19 mouse cellular contexts compared by ENCODE assay signal in genomic region chr5:138287861-138288260, GRCm38 (mm10). TPM values are rescaled to one million over a fixed set of nuclear protein-coding genes. Genes with fewer than 3 reads are reported as not detected.
DNase-seq lines count a peak whose midpoint lies in the region; ATAC-seq and TF ChIP-seq lines count a peak whose summit lies in the region.
"Had no signal": no experiment of that assay in that cellular context is flagged by ENCODE, and none has a peak within 500 bp of the region (broad histone marks: within the 10 kb centered on the region; RNA-seq: fewer than 3 reads in every experiment).

No protein-coding gene starts in this region.

- H3K27me3 ChIP-seq in forebrain, postnatal 0 days (ENCODE audit: insufficient read depth, low read length), result no peaks in the 10 kb centered on the region
- no peaks in the 10 kb centered on the region for H3K27me3 ChIP-seq in forebrain, embryonic 11.5 days (ENCODE audit: control insufficient read depth, insufficient read depth, low read length)
- H3K27me3 ChIP-seq in lung, postnatal 0 days (replicated peaks; ENCODE audit: insufficient read depth, low read length), result no peaks in the 10 kb centered on the region
- H3K27me3 ChIP-seq in forebrain, embryonic 14.5 days (replicated peaks; ENCODE audit: control insufficient read depth, insufficient read depth, low read length), result no peaks in the 10 kb centered on the region
- H3K27me3 ChIP-seq: limb, embryonic 15.5 days had no signal

- TF ChIP-seq CTCF in forebrain, postnatal 0 days (IDR thresholded peaks at IDR 0.05; ENCODE audit: low read depth), result 0 out of 2 replicates have a peak, but pooled peaks have one; percentile 16
- TF ChIP-seq CTCF in lung, postnatal 0 days (IDR thresholded peaks at IDR 0.05), result peak; percentile 40

- WGBS in forebrain, postnatal 0 days, result 76% methylated on average over 3 of the region's 3 CpGs
- 77% methylated on average over 3 of the region's 3 CpGs for WGBS in forebrain, embryonic 11.5 days
- WGBS in lung, postnatal 0 days, result 56% methylated on average over 3 of the region's 3 CpGs
- 67% methylated on average over 3 of the region's 3 CpGs for WGBS in forebrain, embryonic 14.5 days

- H3K27ac ChIP-seq in forebrain, postnatal 0 days (ENCODE audit: low read depth, low read length), result no peak overlapping the region
- no peak overlapping the region for H3K27ac ChIP-seq in forebrain, embryonic 11.5 days (ENCODE audit: low read depth, low read length)
- no peak overlapping the region for H3K27ac ChIP-seq in lung, postnatal 0 days (ENCODE audit: low read length)
- no peak overlapping the region for H3K27ac ChIP-seq in forebrain, embryonic 14.5 days (ENCODE audit: low read depth, low read length)
- H3K27ac ChIP-seq: limb, embryonic 15.5 days had no signal

- no peaks in the 10 kb centered on the region for H3K9me3 ChIP-seq in forebrain, postnatal 0 days (ENCODE audit: low read length)
- no peaks in the 10 kb centered on the region for H3K9me3 ChIP-seq in forebrain, embryonic 11.5 days (ENCODE audit: control insufficient read depth, low read length)
- H3K9me3 ChIP-seq in lung, postnatal 0 days (ENCODE audit: low read length), result no peaks in the 10 kb centered on the region
- no peaks in the 10 kb centered on the region for H3K9me3 ChIP-seq in forebrain, embryonic 14.5 days (replicated peaks; ENCODE audit: control insufficient read depth, low read length)
- H3K9me3 ChIP-seq: limb, embryonic 15.5 days had no signal

- no peak for DNase-seq in forebrain, postnatal 0 days
- no peak for DNase-seq in forebrain, embryonic 11.5 days (ENCODE audit: low spot score)
- DNase-seq in lung, postnatal 0 days (ENCODE audit: low spot score), result no peak
- no peak for DNase-seq in lung, adult 18-20 months
- DNase-seq in c-Kit-positive CD71-positive TER-119-positive erythroid progenitor cells, embryonic 14.5 days (ENCODE audit: low spot score), result peak; percentile 30
- DNase-seq in left cerebral cortex, adult 18-20 months (ENCODE audit: low spot score in 2 of 2), result no peak
- DNase-seq in forebrain, embryonic 14.5 days (ENCODE audit: low spot score), result no peak
- DNase-seq: cerebellum, adult 9-11 months; heart, adult 18-20 months; heart, postnatal 10 days; kidney, postnatal 36 days; lung, postnatal 36 days; midbrain, embryonic 14.5 days; retina, postnatal 1 day had no signal

- no peak for ATAC-seq in forebrain, postnatal 0 days
- no peak for ATAC-seq in forebrain, embryonic 11.5 days (replicated peaks; ENCODE audit: low FRiP score)
- no peak for ATAC-seq in lung, postnatal 0 days
- no peak for ATAC-seq in frontal cortex, adult (ENCODE audit: low TSS enrichment)
- ATAC-seq in forebrain, embryonic 14.5 days, result no peak

- no peak overlapping the region for H3K9ac ChIP-seq in forebrain, postnatal 0 days
- no peak overlapping the region for H3K9ac ChIP-seq in forebrain, embryonic 11.5 days (ENCODE audit: low read length)
- H3K9ac ChIP-seq in lung, postnatal 0 days (replicated peaks; ENCODE audit: low read depth), result no peak overlapping the region
- H3K9ac ChIP-seq in forebrain, embryonic 14.5 days (ENCODE audit: low read length), result no peak overlapping the region
- H3K9ac ChIP-seq: limb, embryonic 15.5 days had no signal

- H3K4me1 ChIP-seq in forebrain, postnatal 0 days (ENCODE audit: insufficient read depth), result no peaks in the 10 kb centered on the region
- no peaks in the 10 kb centered on the region for H3K4me1 ChIP-seq in forebrain, embryonic 11.5 days (replicated peaks; ENCODE audit: control insufficient read depth, insufficient read depth, low read length)
- H3K4me1 ChIP-seq in lung, postnatal 0 days (ENCODE audit: insufficient read depth, low read depth, low read length), result no peaks in the 10 kb centered on the region
- no peaks in the 10 kb centered on the region for H3K4me1 ChIP-seq in forebrain, embryonic 14.5 days (ENCODE audit: control insufficient read depth, insufficient read depth, low read length)
- H3K4me1 ChIP-seq: limb, embryonic 15.5 days had no signal

- no peak overlapping the region for H3K4me3 ChIP-seq in forebrain, postnatal 0 days (ENCODE audit: low read depth, low read length)
- H3K4me3 ChIP-seq in forebrain, embryonic 11.5 days (ENCODE audit: low read depth, low read length), result no peak overlapping the region
- no peak overlapping the region for H3K4me3 ChIP-seq in lung, postnatal 0 days (ENCODE audit: low read depth, low read length)
- no peak overlapping the region for H3K4me3 ChIP-seq in forebrain, embryonic 14.5 days (ENCODE audit: low read depth, low read length)
- H3K4me3 ChIP-seq: erythroblast, embryonic 14.5 days; limb, embryonic 15.5 days had no signal

- H3K36me3 ChIP-seq in forebrain, postnatal 0 days (ENCODE audit: insufficient read depth), result no peaks in the 10 kb centered on the region
- no peaks in the 10 kb centered on the region for H3K36me3 ChIP-seq in forebrain, embryonic 11.5 days (ENCODE audit: control insufficient read depth, insufficient read depth, low read length)
- no peaks in the 10 kb centered on the region for H3K36me3 ChIP-seq in lung, postnatal 0 days (ENCODE audit: insufficient read depth, low read length)
- H3K36me3 ChIP-seq in forebrain, embryonic 14.5 days (ENCODE audit: control insufficient read depth, insufficient read depth, low read length), result no peaks in the 10 kb centered on the region
- H3K36me3 ChIP-seq: limb, embryonic 15.5 days had no signal

- H3K4me2 ChIP-seq in forebrain, postnatal 0 days (ENCODE audit: low read depth), result no peak overlapping the region
- no peak overlapping the region for H3K4me2 ChIP-seq in forebrain, embryonic 11.5 days (ENCODE audit: low read depth, low read length, severe bottlenecking)
- no peak overlapping the region for H3K4me2 ChIP-seq in lung, postnatal 0 days (replicated peaks; ENCODE audit: low read depth, low read length)
- no peak overlapping the region for H3K4me2 ChIP-seq in forebrain, embryonic 14.5 days (ENCODE audit: low read length)
- H3K4me2 ChIP-seq: limb, embryonic 15.5 days had no signal

- TF ChIP-seq EP300 in lung, postnatal 0 days (IDR thresholded peaks at IDR 0.05), result no peak

RNA-seq across cellular contexts. Expression of gene Stag3, which starts 7.8 kb away (rescaled TPM):
- 12.0 and 16.9 TPM in 2 replicates for total RNA-seq in forebrain, postnatal 0 days (2014; rRNA removed)
- polyA plus RNA-seq in forebrain, postnatal 0 days (2015; fragmentation: Nextera tagmentation; extraction: Ambion mirVana), result 4.1 and 5.5 TPM in 2 replicates
- polyA plus RNA-seq in forebrain, embryonic 11.5 days (2014; fragmentation: Nextera tagmentation; extraction: Ambion mirVana), result 5.4 and 5.7 TPM in 2 replicates
- polyA plus RNA-seq in lung, postnatal 0 days (2015; fragmentation: Nextera tagmentation; extraction: Ambion mirVana), result 0.20 and 0.37 TPM in 2 replicates
- total RNA-seq in left cerebral cortex, adult 18-20 months (2021), result 1 to 10 TPM in 1 of 2 experiments, under 1 TPM in 1; 0.37 to 1.3 TPM
- polyA plus RNA-seq in forebrain, embryonic 14.5 days (2014; fragmentation: Nextera tagmentation; extraction: Ambion mirVana), result 2.3 and 4.0 TPM in 2 replicates
- total RNA-seq: heart, adult 18-20 months had no signal

RNA-seq across cellular contexts. Expression of gene Gpc2, which starts 8.1 kb away (rescaled TPM):
- 145 and 170 TPM in 2 replicates for total RNA-seq in forebrain, postnatal 0 days (2014; rRNA removed)
- polyA plus RNA-seq in forebrain, postnatal 0 days (2015; fragmentation: Nextera tagmentation; extraction: Ambion mirVana), result 54.2 and 62.0 TPM in 2 replicates
- 14.7 and 17.6 TPM in 2 replicates for polyA plus RNA-seq in forebrain, embryonic 11.5 days (2014; fragmentation: Nextera tagmentation; extraction: Ambion mirVana)
- 2.0 and 2.7 TPM in 2 replicates for polyA plus RNA-seq in lung, postnatal 0 days (2015; fragmentation: Nextera tagmentation; extraction: Ambion mirVana)
- total RNA-seq in left cerebral cortex, adult 18-20 months (2021), result 1 to 10 TPM in 1 of 2 experiments, under 1 TPM in 1; 0.95 to 1.2 TPM
- 34.9 and 37.8 TPM in 2 replicates for polyA plus RNA-seq in forebrain, embryonic 14.5 days (2014; fragmentation: Nextera tagmentation; extraction: Ambion mirVana)

RNA-seq across cellular contexts. Expression of gene Gm43720, which starts 8.1 kb away (rescaled TPM):
- total RNA-seq in forebrain, postnatal 0 days (2014; rRNA removed), result 0.31 and 0.33 TPM in 2 replicates
- 0.04 TPM in 1 of 2 replicates, not detected in the other for polyA plus RNA-seq in forebrain, postnatal 0 days (2015; fragmentation: Nextera tagmentation; extraction: Ambion mirVana)
- 0.05 and 0.08 TPM in 2 replicates for polyA plus RNA-seq in forebrain, embryonic 11.5 days (2014; fragmentation: Nextera tagmentation; extraction: Ambion mirVana)
- 0.02 and 0.11 TPM in 2 replicates for polyA plus RNA-seq in lung, postnatal 0 days (2015; fragmentation: Nextera tagmentation; extraction: Ambion mirVana)
- not detected for total RNA-seq in left cerebral cortex, adult 18-20 months (2021)
- polyA plus RNA-seq in forebrain, embryonic 14.5 days (2014; fragmentation: Nextera tagmentation; extraction: Ambion mirVana), result 0.09 TPM in 1 of 2 replicates, not detected in the other
- total RNA-seq: heart, adult 18-20 months; heart, postnatal 10 days; left cerebral cortex, adult 8-10 months had no signal
- polyA plus RNA-seq: C2C12; erythroblast, embryonic 14.5 days; midbrain, embryonic 14.5 days had no signal

RNA-seq across cellular contexts. Expression of gene Gal3st4, which starts 15.2 kb away (rescaled TPM):
- total RNA-seq in forebrain, postnatal 0 days (2014; rRNA removed), result 0.23 and 0.57 TPM in 2 replicates
- polyA plus RNA-seq in forebrain, postnatal 0 days (2015; fragmentation: Nextera tagmentation; extraction: Ambion mirVana), result 1.1 and 1.5 TPM in 2 replicates
- 1.7 and 4.6 TPM in 2 replicates for polyA plus RNA-seq in forebrain, embryonic 11.5 days (2014; fragmentation: Nextera tagmentation; extraction: Ambion mirVana)
- 0.84 and 1.2 TPM in 2 replicates for polyA plus RNA-seq in lung, postnatal 0 days (2015; fragmentation: Nextera tagmentation; extraction: Ambion mirVana)
- total RNA-seq in left cerebral cortex, adult 18-20 months (2021), result 1 to 10 TPM; 2.5 to 3.5 TPM
- polyA plus RNA-seq in forebrain, embryonic 14.5 days (2014; fragmentation: Nextera tagmentation; extraction: Ambion mirVana), result 1.3 and 1.8 TPM in 2 replicates
- polyA plus RNA-seq: erythroblast, embryonic 14.5 days had no signal

RNA-seq across cellular contexts. Expression of gene BC037034, which starts 24.0 kb away (rescaled TPM):
- 59.6 and 61.3 TPM in 2 replicates for total RNA-seq in forebrain, postnatal 0 days (2014; rRNA removed)
- 14.2 and 16.1 TPM in 2 replicates for polyA plus RNA-seq in forebrain, postnatal 0 days (2015; fragmentation: Nextera tagmentation; extraction: Ambion mirVana)
- 9.3 and 11.8 TPM in 2 replicates for polyA plus RNA-seq in forebrain, embryonic 11.5 days (2014; fragmentation: Nextera tagmentation; extraction: Ambion mirVana)
- 2.9 and 3.2 TPM in 2 replicates for polyA plus RNA-seq in lung, postnatal 0 days (2015; fragmentation: Nextera tagmentation; extraction: Ambion mirVana)
- 10 to 100 TPM; 61.4 to 71.1 TPM for total RNA-seq in left cerebral cortex, adult 18-20 months (2021)
- 8.9 and 9.8 TPM in 2 replicates for polyA plus RNA-seq in forebrain, embryonic 14.5 days (2014; fragmentation: Nextera tagmentation; extraction: Ambion mirVana)
